Mouse (Mus musculus): ENCODE measurements around the gene Slfn14. TPM values are rescaled to one million over a fixed set of nuclear protein-coding genes. Genes with fewer than 3 reads are reported as not detected.

Gene Slfn14
- polyA plus RNA-seq (2015; fragmentation: Nextera tagmentation; extraction: Ambion mirVana), result 24.4 and 25.7 TPM in 2 replicates

GRCm38 (mm10) chr11:83286566-83286965 is at the start of gene Slfn14:
Gene Slfn14, minus strand, starts transcription at chr11:83286726.

GRCm38 (mm10) chr11:83302526-83303251 is 16.2 kb upstream of the Slfn14 start, which contains the start of gene Pex12:
Gene Pex12, minus strand, starts transcription at chr11:83302586.

GRCm38 (mm10) chr11:83298225-83299195 is 12.0 kb upstream of the Slfn14 start, which contains the start of gene Ap2b1:
Gene Ap2b1, plus strand, starts transcription at chr11:83299024.

Other genes starting within 250 kb of the Slfn14 start
- 44.4 and 56.1 TPM in 2 replicates for gene Slfn2, start 221.6 kb downstream of the Slfn14 start, polyA plus RNA-seq (2015; fragmentation: Nextera tagmentation; extraction: Ambion mirVana)
- 15.8 and 18.2 TPM in 2 replicates for gene Slfn1, start 169.9 kb downstream of the Slfn14 start, polyA plus RNA-seq (2015; fragmentation: Nextera tagmentation; extraction: Ambion mirVana)
- 15.7 and 22.2 TPM in 2 replicates for gene Slfn4, start 111.5 kb downstream of the Slfn14 start, polyA plus RNA-seq (2015; fragmentation: Nextera tagmentation; extraction: Ambion mirVana)
- gene Slfn3, start 95.4 kb downstream of the Slfn14 start, polyA plus RNA-seq (2015; fragmentation: Nextera tagmentation; extraction: Ambion mirVana), result 2.5 and 2.9 TPM in 2 replicates
- gene Ap2b1, start 12.3 kb upstream of the Slfn14 start, polyA plus RNA-seq (2015; fragmentation: Nextera tagmentation; extraction: Ambion mirVana), result 17.3 and 18.6 TPM in 2 replicates
- gene Pex12, start 15.9 kb upstream of the Slfn14 start, polyA plus RNA-seq (2015; fragmentation: Nextera tagmentation; extraction: Ambion mirVana), result 5.9 and 6.4 TPM in 2 replicates
- 0.54 and 0.63 TPM in 2 replicates for gene Rasl10b, start 122.4 kb upstream of the Slfn14 start, polyA plus RNA-seq (2015; fragmentation: Nextera tagmentation; extraction: Ambion mirVana)
- not detected in 2 replicates for gene Gas2l2, start 142.7 kb upstream of the Slfn14 start, polyA plus RNA-seq (2015; fragmentation: Nextera tagmentation; extraction: Ambion mirVana)
- gene 1700020L24Rik, start 151.0 kb upstream of the Slfn14 start, polyA plus RNA-seq (2015; fragmentation: Nextera tagmentation; extraction: Ambion mirVana), result 3.9 and 5.7 TPM in 2 replicates
- gene Mmp28, start 176.3 kb upstream of the Slfn14 start, polyA plus RNA-seq (2015; fragmentation: Nextera tagmentation; extraction: Ambion mirVana), result 2.6 and 4.9 TPM in 2 replicates
- gene Taf15, start 186.4 kb upstream of the Slfn14 start, polyA plus RNA-seq (2015; fragmentation: Nextera tagmentation; extraction: Ambion mirVana), result 5.4 and 7.4 TPM in 2 replicates
- not detected in 2 replicates for gene Heatr9, start 235.4 kb upstream of the Slfn14 start, polyA plus RNA-seq (2015; fragmentation: Nextera tagmentation; extraction: Ambion mirVana)
- gene Ccl5, start 243.8 kb upstream of the Slfn14 start, polyA plus RNA-seq (2015; fragmentation: Nextera tagmentation; extraction: Ambion mirVana), result 16.8 and 30.0 TPM in 2 replicates